Mouse (Mus musculus) intestine, postnatal 0 days (tissue): ENCODE results near the gene Megf11. TPM values are rescaled to one million over a fixed set of nuclear protein-coding genes. Genes with fewer than 3 reads are reported as not detected.
A peak's percentile ranks its signal among the peaks of the same experiment; 100 is the strongest.

Experiments
- ATAC-seq: fragments of 200-750 bp; cut with Nextera tagmentation; 2 replicates; pipeline ENCODE4 v1.8.0; 2017; ENCODE audit warnings: mild to moderate bottlenecking, moderate TSS enrichment, moderate library complexity
- H3K27ac ChIP-seq: fragments of 300-500 bp; sonication (generic); 2 replicates; pipeline ENCODE4 v1.5.1; 2014; ENCODE audit warnings: mild to moderate bottlenecking, low read depth, low read length, moderate library complexity
- H3K27me3 ChIP-seq: fragments of 300-500 bp; sonication (generic); replicated peaks from 2 replicates; pipeline ENCODE4 v1.6.1; 2014; ENCODE audit warnings: low read length, mixed read lengths; ENCODE audit not compliant: control insufficient read depth, insufficient read depth
- H3K36me3 ChIP-seq: fragments of 300-500 bp; sonication (generic); 2 replicates; pipeline ENCODE4 v1.6.1; 2014; ENCODE audit warnings: mild to moderate bottlenecking, moderate library complexity; ENCODE audit not compliant: control insufficient read depth, insufficient read depth
- H3K4me1 ChIP-seq: fragments of 300-500 bp; sonication (generic); replicated peaks from 2 replicates; pipeline ENCODE4 v1.6.1; 2014; ENCODE audit warnings: antibody characterized with exemption, low read length, mixed read lengths; ENCODE audit not compliant: control insufficient read depth, insufficient read depth
- H3K4me2 ChIP-seq: fragments of 300-500 bp; sonication (generic); replicated peaks from 2 replicates; pipeline ENCODE4 v1.6.1; 2014; ENCODE audit warnings: low read depth, mild to moderate bottlenecking, moderate library complexity
- H3K4me3 ChIP-seq: fragments of 300-500 bp; sonication (generic); 2 replicates; pipeline ENCODE4 v1.5.1; 2014; ENCODE audit warnings: low read depth, low read length
- H3K9ac ChIP-seq: fragments of 300-500 bp; sonication (generic); 2 replicates; pipeline ENCODE4 v1.6.1; 2014; ENCODE audit warnings: mild to moderate bottlenecking, low read depth, low read length
- H3K9me3 ChIP-seq: fragments of 300-500 bp; sonication (generic); 2 replicates; pipeline ENCODE4 v1.6.1; 2016; ENCODE audit warnings: mixed run types; ENCODE audit not compliant: control insufficient read depth
- CTCF ChIP-seq: sonication (generic); IDR thresholded peaks from 2 replicates; pipeline ENCODE4 v1.5.1; 2016; ENCODE audit warnings: low read depth, mild to moderate bottlenecking, control low read depth, antibody characterized with exemption, moderate library complexity
- WGBS: fragments of 180-500 bp; shearing (Covaris S2); extraction: QIAGEN DNeasy Blood & Tissue Kit; methylation state at CpG from one replicate; pipeline ENCODE4 v1.1.7; 2014; 5-methylcytosine and 5-hydroxymethylcytosine counted together
- polyA plus RNA-seq: library from polyadenylated mRNA; unstranded; fragments of >200 nt; fragmentation: Nextera tagmentation; extraction: Ambion mirVana; gene quantifications from 2 replicates; pipeline ENCODE4 v1.2.1, GENCODE M21; 2015

Gene Megf11
- polyA plus RNA-seq, 1 experiment from 2014 or later: 0.69 TPM

DNA sequence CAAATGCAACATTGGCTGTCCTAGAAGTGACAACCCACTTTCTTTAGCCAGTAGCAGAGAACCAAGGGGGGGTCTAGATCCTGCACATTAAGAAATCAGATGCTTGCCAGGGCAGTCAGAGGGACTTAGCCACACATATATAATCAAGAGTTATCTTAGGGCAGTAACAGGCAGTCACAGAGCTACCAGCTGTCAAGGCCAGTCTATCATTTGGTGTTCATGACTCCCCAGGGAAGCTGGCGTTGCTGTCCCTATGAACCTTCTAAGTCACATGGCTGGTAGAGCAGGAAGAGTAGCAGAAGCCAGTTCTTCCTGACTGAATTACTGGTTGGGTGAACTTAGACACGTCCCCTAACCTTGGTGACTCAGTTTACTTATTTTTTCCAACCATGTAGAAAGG, 307.7 kb downstream of the Megf11 start:
- Histone ChIP-seq H3K27ac (no peak overlapping the region), H3K9me3 (no peaks in the 10 kb centered on the region), H3K27me3 (no peaks in the 10 kb centered on the region), H3K4me1 (no peaks in the 10 kb centered on the region), H3K36me3 (peaks cover 23% of the 10 kb centered on the region), H3K9ac (no peak overlapping the region), H3K4me3 (no peak overlapping the region), H3K4me2 (no peak overlapping the region)
- 61% methylated on average over 2 of the region's 2 CpGs for WGBS
- no peak for ATAC-seq
- no peak for TF ChIP-seq CTCF

DNA sequence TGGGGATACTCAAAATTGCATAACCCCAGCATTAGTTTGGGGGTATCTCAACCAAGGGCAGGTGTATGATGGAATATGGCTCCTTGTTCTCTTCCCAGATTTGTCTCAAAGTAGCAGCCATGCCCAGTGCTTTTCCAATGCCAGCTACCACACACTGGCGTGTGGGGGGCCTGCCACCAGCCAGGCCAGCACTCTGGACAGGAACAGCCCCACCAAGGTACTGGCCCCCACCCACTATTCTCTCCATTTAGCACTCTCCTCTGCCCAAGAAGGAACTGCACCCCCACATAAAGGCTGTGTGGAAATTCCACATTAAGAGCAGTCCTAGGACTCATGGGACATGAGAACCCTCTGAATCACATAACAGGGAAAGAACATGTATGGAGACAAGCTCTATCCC, 309.8 kb downstream of the Megf11 start:
- no peak overlapping the region for H3K27ac ChIP-seq
- no peak for ATAC-seq
- TF ChIP-seq CTCF: no peak
- no peaks in the 10 kb centered on the region for H3K9me3 ChIP-seq
- H3K4me2 ChIP-seq: no peak overlapping the region
- WGBS: 100% methylated on average over 1 of the region's 1 CpGs
- no peak overlapping the region for H3K4me3 ChIP-seq
- peaks cover 31% of the 10 kb centered on the region for H3K36me3 ChIP-seq
- no peak overlapping the region for H3K9ac ChIP-seq
- no peaks in the 10 kb centered on the region for H3K27me3 ChIP-seq
- peaks cover 7% of the 10 kb centered on the region for H3K4me1 ChIP-seq

DNA sequence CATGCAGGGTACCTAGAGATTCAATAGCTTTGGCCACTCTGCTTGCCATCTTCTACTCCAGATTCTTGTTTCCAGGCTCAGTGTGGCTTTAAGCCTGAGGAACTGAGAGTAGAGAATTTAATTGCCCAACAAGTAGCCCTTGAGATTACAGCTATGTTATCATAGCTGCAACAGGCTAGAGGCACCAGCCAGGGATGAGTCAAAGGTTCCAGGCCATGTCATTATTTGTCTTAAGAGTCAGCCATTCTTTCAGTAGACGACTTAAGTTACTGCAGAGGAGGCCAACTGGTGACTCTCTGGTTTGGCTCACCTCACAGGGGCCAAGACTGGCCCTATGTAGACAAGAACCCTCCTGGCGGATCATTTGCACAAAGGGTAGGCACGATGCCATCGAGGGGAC, 311.0 kb downstream of the Megf11 start:
- ATAC-seq: peak; percentile 17

DNA sequence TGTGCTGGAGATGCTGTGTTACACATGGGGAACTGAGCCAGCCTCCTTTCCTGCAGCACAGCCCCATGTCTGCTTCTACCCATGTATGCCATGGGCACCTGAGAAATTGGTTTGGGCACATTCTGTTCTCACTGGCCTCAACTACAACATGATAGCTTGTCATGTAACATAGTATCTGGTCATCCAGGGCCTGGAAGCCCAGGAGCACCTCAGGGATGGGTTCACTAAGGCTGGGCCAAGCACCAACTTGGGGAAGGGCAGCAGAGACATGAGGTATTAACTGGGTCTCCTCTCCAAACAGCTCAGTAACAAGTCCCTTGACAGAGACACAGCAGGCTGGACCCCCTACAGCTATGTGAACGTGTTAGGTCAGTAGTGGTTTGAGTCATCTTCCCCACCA, 311.6 kb downstream of the Megf11 start:
- peak overlapping the region; percentile 75 for H3K27ac ChIP-seq
- H3K9me3 ChIP-seq: no peaks in the 10 kb centered on the region
- H3K4me3 ChIP-seq: no peak overlapping the region
- no peak overlapping the region for H3K9ac ChIP-seq
- H3K27me3 ChIP-seq: no peaks in the 10 kb centered on the region
- H3K4me1 ChIP-seq: peaks cover 17% of the 10 kb centered on the region
- H3K36me3 ChIP-seq: peaks cover 31% of the 10 kb centered on the region
- no peak overlapping the region for H3K4me2 ChIP-seq
- TF ChIP-seq CTCF: no peak
- 85% methylated on average over 1 of the region's 1 CpGs for WGBS
- ATAC-seq: no peak

More for the DNA sequence above, 311.0 kb downstream of the Megf11 start:
- TF ChIP-seq CTCF: no peak
- no peak overlapping the region for H3K4me3 ChIP-seq
- peaks cover 31% of the 10 kb centered on the region for H3K36me3 ChIP-seq
- H3K27ac ChIP-seq: peak overlapping the region; percentile 75
- no peaks in the 10 kb centered on the region for H3K27me3 ChIP-seq
- H3K4me2 ChIP-seq: no peak overlapping the region
- H3K4me1 ChIP-seq: peaks cover 11% of the 10 kb centered on the region
- WGBS: 80% methylated on average over 4 of the region's 4 CpGs
- H3K9ac ChIP-seq: no peak overlapping the region
- H3K9me3 ChIP-seq: no peaks in the 10 kb centered on the region

DNA sequence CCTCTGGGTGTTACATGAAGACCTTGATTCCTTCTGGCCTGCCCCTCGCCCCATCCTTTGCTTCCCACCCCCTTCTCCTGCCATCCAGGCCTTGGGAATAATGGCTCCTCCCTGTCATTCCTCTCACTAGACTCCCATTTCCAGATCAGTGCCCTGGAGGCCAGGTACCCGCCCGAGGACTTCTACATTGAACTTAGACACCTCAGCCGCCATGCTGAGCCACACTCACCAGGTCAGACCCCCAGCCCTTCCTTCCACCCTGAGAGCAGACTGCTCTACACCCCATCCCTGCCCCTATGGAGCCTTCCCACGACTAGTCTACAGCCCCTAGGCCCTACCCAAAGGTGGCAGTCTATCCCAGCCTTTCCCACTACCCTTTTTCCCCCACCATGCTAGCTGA, 312.3 kb downstream of the Megf11 start:
- ATAC-seq: no peak
- Histone ChIP-seq H3K27ac (0 out of 2 replicates have a peak overlapping the region, but pooled peaks have one; percentile 75), H3K9me3 (no peaks in the 10 kb centered on the region), H3K9ac (no peak overlapping the region), H3K4me2 (no peak overlapping the region), H3K36me3 (peaks cover 31% of the 10 kb centered on the region), H3K27me3 (no peaks in the 10 kb centered on the region), H3K4me3 (no peak overlapping the region), H3K4me1 (peaks cover 24% of the 10 kb centered on the region)
- no peak for TF ChIP-seq CTCF
- WGBS: 81% methylated on average over 5 of the region's 5 CpGs

DNA sequence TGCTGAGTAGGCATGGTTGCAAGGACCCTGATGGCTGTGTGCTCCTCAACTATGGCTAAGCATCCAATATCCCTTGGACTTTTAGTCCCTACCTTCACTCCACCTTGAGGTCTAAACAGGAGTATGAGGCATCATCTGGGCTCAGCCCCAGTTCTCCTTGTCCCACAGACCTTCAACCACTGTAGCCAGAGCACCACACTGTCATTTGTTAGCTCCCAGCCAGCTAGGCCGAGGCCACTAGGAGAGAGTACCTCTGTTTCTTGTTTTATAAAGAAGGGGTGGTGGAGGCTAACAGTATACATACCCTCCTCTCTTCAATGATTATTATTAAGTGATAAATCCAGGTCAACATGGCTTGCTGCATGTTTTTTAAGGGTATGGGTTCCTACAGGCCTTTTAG, 313.2 kb downstream of the Megf11 start:
- no peak for ATAC-seq
- Histone ChIP-seq H3K27me3 (no peaks in the 10 kb centered on the region), H3K4me3 (no peak overlapping the region), H3K36me3 (peaks cover 31% of the 10 kb centered on the region), H3K9me3 (no peaks in the 10 kb centered on the region), H3K4me1 (peaks cover 24% of the 10 kb centered on the region), H3K27ac (no peak overlapping the region), H3K9ac (no peak overlapping the region), H3K4me2 (no peak overlapping the region)
- WGBS: 97% methylated on average over 1 of the region's 1 CpGs
- TF ChIP-seq CTCF: no peak
